Mouse (Mus musculus) adrenal gland, postnatal 25 days (tissue): Measurements from ENCODE around the gene Daam1. TPM values are rescaled to one million over a fixed set of nuclear protein-coding genes. Genes with fewer than 3 reads are reported as not detected.

Experiments used
- DNase-seq: peaks from one replicate; pipeline ENCODE4 v3.0.0; 2021; ENCODE audit warnings: mixed read lengths
- total RNA-seq: library from RNA; stranded (reverse); gene quantifications from 2 replicates; pipeline ENCODE4 v1.2.3, GENCODE M21; 2021

Gene Daam1
- total RNA-seq, 1 experiment from 2014 or later: 20.4 TPM

- no peak for DNase-seq
Measured at GRCm38 (mm10) chr12:71933989-71934645, 103.2 kb downstream of the Daam1 start.

GRCm38 (mm10) chr12:71936636-71937035 lies 105.8 kb downstream of the Daam1 start:
- DNase-seq: no peak

- DNase-seq: no peak
Measured at GRCm38 (mm10) chr12:71938513-71938912, 107.6 kb downstream of the Daam1 start.

DNA sequence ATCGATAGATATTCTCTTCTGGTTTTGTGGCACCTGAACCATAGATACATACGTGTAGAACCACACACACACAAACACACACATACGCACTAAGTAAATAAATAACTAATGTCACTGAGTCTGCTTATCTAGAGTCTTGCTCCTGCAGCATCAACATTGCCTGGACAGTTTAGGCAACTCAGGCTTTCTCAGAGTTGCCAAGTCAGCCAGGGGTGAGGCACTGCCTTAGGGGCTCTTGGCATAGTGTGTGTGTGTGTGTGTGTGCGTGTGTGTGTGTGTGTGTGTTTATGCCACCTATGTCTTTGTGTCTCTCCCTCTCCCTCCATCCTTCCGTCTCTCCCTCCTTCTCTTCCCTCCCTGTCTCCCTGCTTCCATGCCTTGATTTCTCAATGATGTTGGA lies 110.4 kb downstream of the Daam1 start:
- DNase-seq: no peak

- no peak for DNase-seq
Measured at GRCm38 (mm10) chr12:71943112-71943511, 112.2 kb downstream of the Daam1 start.

- DNase-seq: no peak
Measured at GRCm38 (mm10) chr12:71943646-71944045, 112.8 kb downstream of the Daam1 start.

GRCm38 (mm10) chr12:71945844-71946243 lies 115.0 kb downstream of the Daam1 start:
- DNase-seq: no peak

DNA sequence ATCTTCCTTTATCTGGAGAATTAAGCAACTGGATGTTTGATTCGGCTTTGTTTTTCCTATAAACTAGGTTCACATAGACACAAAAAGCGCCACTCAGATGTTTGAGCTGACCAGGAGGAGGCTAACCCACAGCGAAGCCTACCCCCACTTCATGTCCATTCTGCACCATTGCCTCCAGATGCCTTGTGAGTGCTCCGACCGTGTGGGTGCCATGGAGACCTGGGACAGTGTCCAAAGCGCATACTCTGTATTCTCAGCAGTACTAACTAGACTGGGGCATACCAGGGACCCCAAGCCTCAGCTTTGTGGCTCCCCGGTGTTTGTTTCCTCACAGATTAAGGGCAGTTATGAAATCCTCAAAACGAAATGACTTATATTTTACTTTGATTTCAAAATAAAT lies 115.6 kb downstream of the Daam1 start:
- DNase-seq: no peak

GRCm38 (mm10) chr12:71948972-71949371 lies 118.1 kb downstream of the Daam1 start:
- DNase-seq: no peak

DNA sequence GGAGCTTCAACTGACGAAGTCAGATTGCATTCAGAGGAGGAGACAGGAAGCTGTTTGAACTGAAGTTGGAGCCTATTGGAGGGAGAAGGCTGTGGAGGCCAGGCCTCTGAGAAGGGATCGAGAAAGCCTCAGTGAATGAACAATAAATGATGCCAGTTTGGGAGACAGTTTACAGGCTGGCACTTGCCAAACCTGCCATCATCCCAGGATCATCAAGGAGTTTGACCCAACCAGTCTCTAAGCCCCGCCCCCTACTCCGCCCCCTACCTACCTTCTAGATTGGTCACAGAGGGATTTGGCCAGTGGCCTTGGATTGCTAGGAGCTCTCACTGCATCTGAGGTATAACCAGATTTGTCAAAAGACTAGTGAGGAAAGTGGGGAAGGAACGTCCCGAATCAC lies 118.7 kb downstream of the Daam1 start:
- DNase-seq: no peak

DNA sequence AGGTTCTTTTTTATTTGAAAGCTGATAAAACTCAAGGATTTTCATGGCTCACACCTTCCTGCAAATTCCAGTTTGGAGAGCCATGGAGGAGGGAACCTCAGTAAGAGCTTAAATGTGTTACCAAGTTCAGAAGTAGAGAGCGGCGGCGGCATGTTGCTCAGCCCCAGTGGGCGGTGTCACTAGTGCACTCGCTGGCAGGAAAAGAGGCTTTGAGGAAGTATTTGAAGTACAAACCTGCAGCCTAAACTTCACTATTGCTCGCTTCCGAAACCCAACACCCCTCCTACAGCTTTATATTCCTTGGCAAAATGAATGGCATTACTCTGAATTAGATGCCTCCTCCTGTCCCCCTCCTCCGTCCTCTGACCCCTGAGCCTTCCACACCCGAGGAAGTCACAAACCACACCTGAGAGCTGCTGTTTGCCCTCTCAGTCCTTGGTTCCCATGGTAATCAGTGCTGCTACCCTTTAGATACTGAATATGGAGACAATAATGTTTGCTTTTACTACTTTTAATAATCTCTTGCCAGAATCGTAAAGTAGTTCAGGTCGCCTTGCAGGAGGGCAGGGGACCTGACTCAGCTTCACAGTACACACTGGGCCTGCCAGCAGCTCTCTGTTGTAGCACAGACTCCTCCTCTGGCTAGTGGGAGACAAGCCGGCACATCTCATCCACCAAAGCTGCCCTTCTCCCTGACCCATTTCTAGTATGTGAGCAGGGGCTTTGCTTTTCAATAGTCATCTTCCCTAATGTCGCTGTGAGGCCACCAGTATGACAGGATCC lies 119.4 kb downstream of the Daam1 start:
- no peak for DNase-seq

DNA sequence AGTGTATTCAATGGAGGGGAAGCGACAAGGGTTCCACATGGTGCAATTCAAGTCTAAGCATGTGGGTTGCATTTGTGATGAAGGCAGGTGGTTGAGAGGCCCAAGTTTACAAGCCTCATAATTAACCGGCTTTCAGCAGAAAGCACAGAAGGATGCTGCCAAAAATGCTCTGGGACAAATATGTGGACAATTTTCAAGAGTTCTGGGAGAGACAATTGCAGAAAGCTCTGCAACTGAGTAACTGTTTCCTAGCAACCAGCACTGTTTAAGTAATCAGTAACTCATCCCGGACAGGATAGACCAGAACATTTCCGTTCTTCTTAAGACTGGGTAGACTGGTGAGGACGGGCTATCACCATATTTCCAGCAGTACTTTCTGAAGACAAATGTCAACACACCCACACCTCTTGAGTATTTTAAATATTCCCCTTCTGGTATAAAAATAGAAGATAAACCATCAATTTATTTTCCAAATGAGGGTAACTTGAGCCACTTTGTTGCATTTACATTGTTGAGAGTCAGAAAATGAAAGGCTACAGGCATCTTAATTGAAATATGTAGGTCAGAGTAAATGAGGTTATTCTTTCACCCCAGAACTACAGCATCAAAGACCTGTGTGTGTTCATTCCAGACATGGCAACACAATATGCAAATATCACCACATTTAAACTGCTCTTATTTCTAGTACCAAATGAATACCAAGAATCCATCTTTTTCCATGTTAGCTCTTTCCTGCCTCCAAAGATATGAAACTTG lies 123.5 kb downstream of the Daam1 start:
- no peak for DNase-seq

- no peak for DNase-seq
Measured at GRCm38 (mm10) chr12:71956980-71957379, 126.1 kb downstream of the Daam1 start.

GRCm38 (mm10) chr12:71957496-71957895 lies 126.6 kb downstream of the Daam1 start:
- no peak for DNase-seq

- DNase-seq: no peak
Measured at GRCm38 (mm10) chr12:71959351-71959991, 128.6 kb downstream of the Daam1 start.

DNA sequence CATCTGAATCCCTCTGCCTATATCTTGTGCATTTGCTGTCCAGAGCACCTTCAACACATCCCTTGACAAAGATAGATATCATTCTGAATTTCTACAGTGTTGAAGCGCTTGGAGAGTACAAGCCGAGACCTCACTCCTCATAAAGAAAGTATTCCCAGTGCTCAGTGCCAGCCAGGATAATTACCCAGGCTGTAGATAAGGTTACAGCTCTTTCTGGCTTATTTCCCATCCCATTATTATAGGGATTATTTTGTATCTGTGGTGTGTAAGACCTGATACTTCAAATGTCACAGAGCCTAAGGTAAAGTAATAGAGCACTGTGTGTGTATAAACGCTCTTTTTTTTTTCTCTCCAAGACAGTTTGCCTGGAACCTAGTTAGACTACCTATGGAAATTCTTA lies 130.8 kb downstream of the Daam1 start:
- no peak for DNase-seq

DNA sequence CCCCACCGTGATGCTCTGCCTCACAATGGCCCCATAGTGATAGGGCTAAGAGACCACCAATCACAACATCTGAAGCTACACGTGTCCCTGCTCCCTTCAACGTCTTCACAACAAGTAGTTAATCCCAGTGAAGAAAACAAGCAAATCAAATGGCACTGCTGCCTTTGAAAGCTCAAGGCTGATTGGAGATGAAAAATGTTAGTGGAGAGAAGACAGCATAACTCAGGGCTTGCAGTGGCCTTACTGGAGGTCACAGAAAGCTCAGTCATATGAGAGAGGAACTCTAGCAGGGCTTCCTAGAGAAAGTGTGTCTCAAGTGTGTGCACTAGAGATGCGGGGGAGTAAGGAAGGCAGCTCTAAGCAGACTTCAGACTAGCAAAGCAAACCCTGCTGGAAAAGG lies 131.7 kb downstream of the Daam1 start:
- DNase-seq: peak; percentile 5

- DNase-seq: no peak
Measured at GRCm38 (mm10) chr12:71968592-71968991, 137.7 kb downstream of the Daam1 start.

DNA sequence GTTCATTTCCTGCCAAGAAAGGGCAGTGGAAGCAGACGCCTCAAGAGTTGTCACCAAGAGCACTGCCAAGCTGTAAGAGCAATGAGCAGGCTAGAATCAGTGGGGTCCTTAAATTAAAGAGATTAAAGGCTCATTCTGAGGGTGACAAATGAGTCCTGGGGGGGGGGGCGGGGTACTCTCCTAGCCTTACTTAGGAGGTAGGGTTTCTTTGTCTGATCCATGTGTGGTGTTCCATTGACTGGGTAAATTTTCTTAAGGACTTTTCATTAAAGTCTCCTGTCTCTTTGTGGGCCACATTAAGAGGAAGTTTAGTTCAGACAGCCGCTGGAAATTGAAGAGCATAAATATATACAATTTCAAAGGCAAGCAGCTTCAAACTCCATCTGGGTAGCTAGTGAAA lies 138.1 kb downstream of the Daam1 start:
- DNase-seq: no peak

- no peak for DNase-seq
Measured at GRCm38 (mm10) chr12:71969439-71969838, 138.6 kb downstream of the Daam1 start.

DNA sequence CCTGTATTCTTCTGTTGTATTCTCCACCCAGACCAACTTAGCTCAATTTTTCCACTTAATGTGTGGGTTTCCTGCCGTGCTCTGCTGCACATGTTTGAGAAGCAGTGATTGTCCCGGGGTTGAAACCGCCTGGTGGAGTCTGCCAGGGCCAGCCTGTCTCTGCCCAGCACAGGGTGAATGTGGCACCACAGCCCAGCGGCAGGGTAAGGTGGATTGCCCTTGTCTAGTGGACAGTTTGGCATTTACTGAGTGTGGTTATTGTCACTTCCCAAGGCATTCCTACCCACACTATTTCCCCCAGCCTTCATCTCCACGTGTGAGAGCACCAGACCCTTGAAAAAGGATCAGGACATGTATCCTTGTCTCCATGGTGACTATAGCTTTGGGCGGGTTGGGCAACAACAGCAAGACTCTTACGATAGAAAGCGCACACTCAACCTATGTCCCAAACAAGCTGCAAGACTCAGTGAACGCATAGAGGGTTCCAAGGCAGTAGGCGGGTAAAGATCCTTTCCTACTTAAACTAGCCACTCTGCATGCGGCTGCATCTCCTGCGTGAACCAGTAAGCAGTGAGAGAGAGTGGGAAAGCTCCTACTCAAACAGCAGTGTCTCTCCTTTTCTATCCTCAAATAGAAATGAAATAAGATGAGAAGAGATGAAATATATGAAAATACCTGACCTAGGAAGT lies 139.2 kb downstream of the Daam1 start:
- DNase-seq: no peak
